Mouse (Mus musculus): ENCODE results near the gene Adgrf5.

The Adgrf5 gene

DNA sequence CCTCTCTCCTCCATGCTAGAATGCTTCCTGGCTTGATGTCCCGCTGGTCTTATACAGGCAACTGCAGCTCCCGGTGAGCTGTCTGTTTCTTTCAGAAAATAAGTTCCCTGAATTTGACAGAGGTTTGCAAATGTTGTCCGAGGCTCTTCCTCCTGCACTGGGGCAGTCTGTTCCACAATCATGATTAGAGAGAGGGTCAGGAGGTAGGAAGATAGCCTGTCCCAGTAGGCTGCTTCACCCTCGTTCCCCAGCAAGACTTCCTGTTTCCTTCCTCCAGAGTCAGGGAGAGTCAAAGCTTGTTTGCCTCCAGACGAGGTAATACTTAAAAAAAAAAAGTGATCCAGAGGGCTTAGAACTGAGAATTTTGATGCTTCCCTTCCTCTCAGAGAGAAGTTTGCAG lies 16.3 kb downstream of the Adgrf5 start:
- no peak for DNase-seq (ENCODE audit: low read depth, low spot score)

- no peak for DNase-seq (ENCODE audit: low read depth, low spot score)
Measured at GRCm38 (mm10) chr17:43378703-43379102, 18.5 kb downstream of the Adgrf5 start.

GRCm38 (mm10) chr17:43386331-43386730 lies 26.1 kb downstream of the Adgrf5 start:
- DNase-seq (ENCODE audit: low read depth, low spot score) = no peak

DNA sequence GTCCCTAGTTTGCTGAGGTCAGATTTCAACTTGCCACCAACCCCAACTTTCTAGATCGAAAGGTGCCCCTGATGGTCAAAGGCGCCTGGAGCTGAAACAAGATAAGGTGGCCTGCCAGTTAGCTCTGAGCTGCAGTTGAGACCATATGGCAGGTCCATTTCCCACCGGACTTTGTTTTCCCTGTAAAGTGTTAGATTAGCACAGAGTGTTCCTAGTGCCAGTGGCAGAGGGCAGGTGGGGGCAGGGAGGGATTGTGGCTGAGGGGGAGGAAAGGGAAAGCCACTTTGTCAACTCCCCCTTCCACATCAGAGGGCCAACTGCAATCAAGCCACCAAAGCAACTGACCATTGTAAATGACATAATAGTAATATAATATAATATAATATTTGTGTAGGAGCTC lies 26.9 kb downstream of the Adgrf5 start:
- no peak for DNase-seq (ENCODE audit: low read depth, low spot score)

DNA sequence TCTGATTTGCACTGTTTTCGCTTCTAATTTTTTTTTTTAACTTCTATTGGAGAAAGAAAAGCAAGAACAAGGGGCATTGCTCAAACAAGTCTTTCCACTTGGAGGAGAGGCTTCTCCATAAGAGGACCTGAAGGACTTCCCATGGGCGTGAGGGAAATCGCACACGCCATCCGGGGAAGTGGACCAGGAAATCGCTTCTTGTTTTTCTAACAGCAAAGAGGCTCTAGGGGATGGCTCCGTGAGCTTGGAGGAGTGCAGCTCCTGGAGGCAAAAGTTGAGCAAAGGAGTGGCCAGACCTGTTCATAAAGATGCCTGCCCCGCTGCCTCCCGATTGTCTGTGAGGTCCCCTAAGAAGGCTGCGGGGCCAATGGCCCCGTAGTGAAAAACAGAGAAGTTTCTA lies 29.0 kb downstream of the Adgrf5 start:
- DNase-seq (ENCODE audit: low read depth, low spot score) = no peak

DNA sequence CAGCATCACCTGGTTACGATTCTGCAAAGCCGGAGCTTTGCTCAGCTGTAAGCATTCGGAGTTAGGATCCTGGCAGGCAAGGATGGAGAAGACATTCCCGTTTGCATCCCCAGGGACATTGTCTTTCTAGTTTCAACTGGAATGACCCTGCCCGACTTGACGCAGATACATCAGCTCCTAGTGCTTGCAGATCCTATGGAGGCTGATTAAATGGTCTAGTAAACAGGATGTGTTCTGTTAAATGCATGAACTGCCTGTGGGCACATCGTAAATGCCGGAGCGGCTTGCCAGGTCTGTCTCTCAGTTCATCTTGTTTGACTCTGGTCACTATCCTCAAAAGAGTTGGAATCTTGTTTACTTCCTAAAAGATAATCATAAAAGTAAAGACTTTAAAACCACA lies 31.9 kb downstream of the Adgrf5 start:
- DNase-seq (ENCODE audit: low read depth, low spot score) = no peak

GRCm38 (mm10) chr17:43393669-43394068 lies 33.4 kb downstream of the Adgrf5 start:
- no peak for DNase-seq (ENCODE audit: low read depth, low spot score)

- DNase-seq (ENCODE audit: low read depth, low spot score) = no peak
Measured at GRCm38 (mm10) chr17:43395400-43396258, 35.4 kb downstream of the Adgrf5 start.

- no peak for DNase-seq (ENCODE audit: low read depth, low spot score)
Measured at GRCm38 (mm10) chr17:43398612-43399011, 38.4 kb downstream of the Adgrf5 start.

DNA sequence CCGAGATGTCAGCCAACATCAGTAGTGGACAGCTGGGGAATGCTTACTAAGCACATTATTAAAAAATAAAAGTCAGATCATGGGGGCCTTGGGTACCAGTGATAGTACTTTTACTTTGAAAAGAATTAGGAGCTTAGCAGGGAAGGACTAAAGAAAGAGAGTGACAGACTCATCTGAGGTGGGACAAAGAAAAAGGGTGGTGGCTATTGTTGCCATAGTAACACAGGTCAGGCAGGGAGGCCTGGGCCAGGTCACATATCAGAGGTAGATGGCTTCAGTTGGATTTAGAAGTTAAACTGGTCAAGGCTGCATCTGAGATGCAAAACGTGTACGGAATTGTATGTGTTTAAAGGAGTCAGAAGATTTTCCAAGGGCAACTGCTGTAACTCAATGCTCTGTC lies 38.9 kb downstream of the Adgrf5 start:
- no peak for DNase-seq (ENCODE audit: low read depth, low spot score)

GRCm38 (mm10) chr17:43400483-43400882 lies 40.2 kb downstream of the Adgrf5 start:
- no peak for DNase-seq (ENCODE audit: low read depth, low spot score)

DNA sequence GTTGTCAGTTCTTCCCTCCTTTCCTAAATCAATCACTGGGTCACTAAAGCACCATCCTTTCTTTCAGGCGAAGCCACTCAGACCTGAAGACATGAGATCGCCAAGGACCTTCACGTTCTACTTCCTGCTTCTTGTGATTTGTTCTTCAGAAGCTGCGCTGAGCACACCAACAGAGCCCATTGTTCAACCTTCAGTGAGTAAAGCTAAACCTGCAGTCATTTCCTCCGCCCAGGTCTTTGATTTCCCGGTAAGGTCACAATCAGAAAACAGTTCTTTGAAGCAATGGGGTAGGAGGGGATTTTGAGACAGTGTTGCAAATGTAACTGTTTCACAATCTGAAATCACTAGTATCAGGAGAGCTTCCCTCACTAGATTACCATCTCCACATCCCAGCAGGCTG lies 43.6 kb downstream of the Adgrf5 start:
- no peak for DNase-seq (ENCODE audit: low read depth, low spot score)

GRCm38 (mm10) chr17:43404408-43404807 lies 44.2 kb downstream of the Adgrf5 start:
- DNase-seq (ENCODE audit: low read depth, low spot score) = no peak

GRCm38 (mm10) chr17:43406321-43406720 lies 46.1 kb downstream of the Adgrf5 start:
- no peak for DNase-seq (ENCODE audit: low read depth, low spot score)

DNA sequence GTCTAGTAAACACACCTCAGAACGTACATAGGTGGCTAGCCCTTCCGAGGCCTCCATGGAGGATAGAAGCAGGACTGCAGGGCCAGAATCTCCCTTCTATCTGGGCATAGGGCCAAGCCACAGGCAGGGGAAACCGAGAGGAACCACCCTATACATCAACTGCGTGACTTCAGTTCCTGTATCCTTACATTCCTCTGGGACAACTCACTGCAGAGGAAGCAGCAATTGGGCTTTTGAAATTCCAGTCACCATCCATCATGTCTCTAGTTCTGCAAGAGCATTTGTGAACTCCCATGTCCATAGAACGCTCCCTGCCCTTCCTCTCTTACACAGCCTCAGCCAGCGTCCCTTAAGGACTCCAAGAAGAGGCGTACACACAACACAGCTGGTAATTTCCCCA lies 47.3 kb downstream of the Adgrf5 start:
- DNase-seq (ENCODE audit: low read depth, low spot score) = no peak

GRCm38 (mm10) chr17:43413182-43413581 lies 52.9 kb downstream of the Adgrf5 start:
- no peak for DNase-seq (ENCODE audit: low read depth, low spot score)

DNA sequence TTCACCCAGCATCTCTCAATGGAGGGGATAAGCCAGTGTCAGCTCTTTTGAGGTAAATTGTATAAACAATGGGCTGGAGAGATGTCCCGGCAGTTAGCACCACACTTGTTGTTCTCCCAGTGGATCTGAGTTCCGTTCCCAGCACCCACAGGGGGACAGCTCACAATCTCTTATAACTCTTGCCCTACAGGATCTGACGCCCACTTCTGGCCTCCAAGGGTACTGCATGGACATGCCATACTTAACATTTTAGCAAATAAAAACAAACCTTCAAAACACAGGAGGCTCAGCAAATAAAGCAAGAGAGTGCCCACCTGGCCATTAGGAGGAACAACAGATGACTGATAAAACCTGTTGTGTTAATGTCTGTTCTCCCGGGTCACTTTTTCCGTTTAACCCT lies 59.0 kb downstream of the Adgrf5 start:
- DNase-seq (ENCODE audit: low read depth, low spot score) = no peak

DNA sequence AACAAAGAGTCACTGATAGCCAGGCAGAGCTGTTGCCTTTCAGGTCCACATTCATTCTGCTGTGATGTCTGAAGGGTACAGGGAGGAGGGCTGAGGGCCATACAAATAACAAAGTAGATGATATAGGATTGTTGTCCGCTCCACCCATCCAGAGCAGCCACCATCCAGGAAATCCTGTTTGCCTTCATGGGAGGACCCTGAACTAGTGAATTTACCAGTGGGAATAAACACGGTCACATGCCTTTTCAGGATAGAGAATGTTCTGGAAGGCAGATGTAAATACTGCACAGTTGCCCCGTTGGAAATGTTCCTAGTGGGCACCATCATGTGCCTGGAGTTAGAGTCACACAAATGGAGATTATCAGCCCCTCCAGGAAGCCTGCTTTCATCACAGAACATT lies 60.1 kb downstream of the Adgrf5 start:
- DNase-seq (ENCODE audit: low read depth, low spot score) = no peak

GRCm38 (mm10) chr17:43423953-43424352 lies 63.7 kb downstream of the Adgrf5 start:
- no peak for DNase-seq (ENCODE audit: low read depth, low spot score)

GRCm38 (mm10) chr17:43431692-43432091 lies 71.4 kb downstream of the Adgrf5 start:
- no peak for DNase-seq (ENCODE audit: low read depth, low spot score)

GRCm38 (mm10) chr17:43434485-43434884 lies 74.2 kb downstream of the Adgrf5 start:
- no peak for DNase-seq (ENCODE audit: low read depth, low spot score)

GRCm38 (mm10) chr17:43451216-43451615 lies 91.0 kb downstream of the Adgrf5 start:
- DNase-seq (ENCODE audit: low read depth, low spot score) = no peak

GRCm38 (mm10) chr17:43458598-43458997 lies 98.3 kb downstream of the Adgrf5 start:
- DNase-seq (ENCODE audit: low read depth, low spot score) = peak; percentile 23
